Mouse (Mus musculus) adrenal gland, adult (tissue): Measurements from ENCODE around the gene Extl2.

Source experiments
- DNase-seq, 2 experiments: peaks; one replicate each; pipeline ENCODE4 v3.0.0; 2022 to 2023; ENCODE audit warnings: low spot score in 1 of 2; ENCODE audit not compliant: inconsistent age in 2 of 2

Gene Extl2

DNA sequence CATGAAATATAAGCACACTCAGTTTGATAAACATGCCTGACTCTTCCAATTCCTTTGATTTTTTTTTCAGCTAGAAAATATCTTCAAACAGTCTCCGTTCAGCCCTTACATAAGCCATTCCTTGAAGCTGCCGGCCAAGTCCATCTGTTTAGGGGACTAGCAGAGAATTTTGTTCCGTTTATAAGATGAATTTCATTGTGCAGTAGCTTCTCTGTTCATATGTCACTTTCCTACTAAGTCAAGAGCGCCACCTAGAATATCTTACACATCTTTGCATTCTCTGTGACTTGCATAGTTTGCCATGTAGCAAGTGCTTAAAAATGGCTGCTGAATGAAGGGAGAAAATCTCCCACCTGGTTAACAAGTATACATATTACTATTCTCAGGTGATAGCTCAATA, 71.2 kb downstream of the Extl2 start:
- no peak for DNase-seq
